Mouse (Mus musculus): ENCODE measurements around the gene Nlgn2.
"Not testable (repeated sequence)": the region's sequence is repeated elsewhere in the genome, so short reads cannot be mapped to it uniquely, and the experiment has no call there.

Nlgn2 gene

GRCm38 (mm10) chr11:69864138-69864860 is 26.7 kb upstream of the Nlgn2 start:
- no peak for DNase-seq (ENCODE audit: low read depth)

GRCm38 (mm10) chr11:69863729-69864128 is 26.1 kb upstream of the Nlgn2 start:
- not testable (repeated sequence) for DNase-seq (ENCODE audit: low read depth)

GRCm38 (mm10) chr11:69858113-69858998 is 20.8 kb upstream of the Nlgn2 start, which contains the start of gene Tnk1:
Gene Tnk1, minus strand, starts transcription at chr11:69858730.
- no peak for DNase-seq (ENCODE audit: low read depth)

- peak; percentile 61 for DNase-seq (ENCODE audit: low read depth)
These were observed 17.8 kb upstream of the Nlgn2 start for GRCm38 (mm10) chr11:69855347-69855746.

GRCm38 (mm10) chr11:69854680-69855079 is 17.1 kb upstream of the Nlgn2 start:
- no peak for DNase-seq (ENCODE audit: low read depth)

GRCm38 (mm10) chr11:69853994-69854393 is 16.4 kb upstream of the Nlgn2 start:
- DNase-seq (ENCODE audit: low read depth) = peak; percentile 40

- no peak for DNase-seq (ENCODE audit: low read depth)
These were observed 13.2 kb upstream of the Nlgn2 start for GRCm38 (mm10) chr11:69850754-69851153.

GRCm38 (mm10) chr11:69849884-69850283 is 12.3 kb upstream of the Nlgn2 start:
- DNase-seq (ENCODE audit: low read depth) = no peak

GRCm38 (mm10) chr11:69849128-69849527 is 11.5 kb upstream of the Nlgn2 start:
- no peak for DNase-seq (ENCODE audit: low read depth)

- no peak for DNase-seq (ENCODE audit: low read depth)
These were observed 10.4 kb upstream of the Nlgn2 start for GRCm38 (mm10) chr11:69848021-69848420.

GRCm38 (mm10) chr11:69846738-69847688 is 9.4 kb upstream of the Nlgn2 start:
- DNase-seq (ENCODE audit: low read depth) = peak; percentile 85

GRCm38 (mm10) chr11:69846198-69846680 is 8.7 kb upstream of the Nlgn2 start, which contains the start of gene Plscr3:
Gene Plscr3, plus strand, starts transcription at chr11:69846376.
- DNase-seq (ENCODE audit: low read depth) = peak; percentile 92

- DNase-seq (ENCODE audit: low read depth) = no peak
These were observed 1.1 kb upstream of the Nlgn2 start for GRCm38 (mm10) chr11:69838714-69839104.

- peak; percentile 98 for DNase-seq (ENCODE audit: low read depth)
These were observed 549 bp upstream of the Nlgn2 start, which contains the start of gene Tmem256 for GRCm38 (mm10) chr11:69837952-69838713. Gene Tmem256, plus strand, starts transcription at chr11:69838514.

- DNase-seq (ENCODE audit: low read depth) = peak; percentile 55
These were observed 644 bp downstream of the Nlgn2 start for GRCm38 (mm10) chr11:69836703-69837576.

GRCm38 (mm10) chr11:69835966-69836335 is 1.6 kb downstream of the Nlgn2 start:
- DNase-seq (ENCODE audit: low read depth) = peak; percentile 40

- DNase-seq (ENCODE audit: low read depth) = peak; percentile 35
These were observed 2.1 kb downstream of the Nlgn2 start for GRCm38 (mm10) chr11:69835326-69835965.

- DNase-seq (ENCODE audit: low read depth) = peak; percentile 71
These were observed 3.5 kb downstream of the Nlgn2 start for GRCm38 (mm10) chr11:69834001-69834549.

- no peak for DNase-seq (ENCODE audit: low read depth)
These were observed 4.0 kb downstream of the Nlgn2 start for GRCm38 (mm10) chr11:69833554-69833953.

Data from induced T-regulatory cell, adult 2 months (primary cell).